Mouse (Mus musculus): ENCODE results near the gene Arntl. TPM values are rescaled to one million over a fixed set of nuclear protein-coding genes. Genes with fewer than 3 reads are reported as not detected.

Arntl gene
- polyA plus RNA-seq, 1 experiment from 2014 or later, result 14.6 TPM

- H3K9ac ChIP-seq (replicated peaks; ENCODE audit: low read depth, low read length), result no peak overlapping the region
- H3K27ac ChIP-seq (ENCODE audit: low read length), result no peak overlapping the region
- H3K4me3 ChIP-seq (ENCODE audit: low read depth, low read length), result no peak overlapping the region
- H3K4me2 ChIP-seq (replicated peaks; ENCODE audit: low read depth, low read length), result no peak overlapping the region
- WGBS, result 29% methylated on average over 4 of the region's 4 CpGs
- no peak for ATAC-seq (ENCODE audit: insufficient number of reproducible peaks, insufficient read depth, low FRiP score, low read depth)
- H3K4me1 ChIP-seq (ENCODE audit: control insufficient read depth, insufficient read depth, low read length), result no peaks in the 10 kb centered on the region
- no peaks in the 10 kb centered on the region for H3K27me3 ChIP-seq (ENCODE audit: control insufficient read depth, insufficient read depth, low read length)
- no peaks in the 10 kb centered on the region for H3K36me3 ChIP-seq (ENCODE audit: control insufficient read depth, insufficient read depth, low read length)
- H3K9me3 ChIP-seq (ENCODE audit: control insufficient read depth, low read depth, low read length), result no peaks in the 10 kb centered on the region
These were observed 140.0 kb downstream of the Arntl start for GRCm38 (mm10) chr7:113347271-113347670.

- ATAC-seq (ENCODE audit: insufficient number of reproducible peaks, insufficient read depth, low FRiP score, low read depth), result no peak
- 89% methylated on average over 2 of the region's 2 CpGs for WGBS
- no peaks in the 10 kb centered on the region for H3K27me3 ChIP-seq (ENCODE audit: control insufficient read depth, insufficient read depth, low read length)
- H3K36me3 ChIP-seq (ENCODE audit: control insufficient read depth, insufficient read depth, low read length), result no peaks in the 10 kb centered on the region
- no peak overlapping the region for H3K27ac ChIP-seq (ENCODE audit: low read length)
- no peak overlapping the region for H3K4me3 ChIP-seq (ENCODE audit: low read depth, low read length)
- no peaks in the 10 kb centered on the region for H3K9me3 ChIP-seq (ENCODE audit: control insufficient read depth, low read depth, low read length)
- H3K4me1 ChIP-seq (ENCODE audit: control insufficient read depth, insufficient read depth, low read length), result no peaks in the 10 kb centered on the region
- no peak overlapping the region for H3K4me2 ChIP-seq (replicated peaks; ENCODE audit: low read depth, low read length)
- H3K9ac ChIP-seq (replicated peaks; ENCODE audit: low read depth, low read length), result no peak overlapping the region
These were observed 140.4 kb downstream of the Arntl start for GRCm38 (mm10) chr7:113347694-113348093.

GRCm38 (mm10) chr7:113349089-113349488 is 141.8 kb downstream of the Arntl start:
- H3K4me3 ChIP-seq (ENCODE audit: low read depth, low read length), result no peak overlapping the region
- ATAC-seq (ENCODE audit: insufficient number of reproducible peaks, insufficient read depth, low FRiP score, low read depth), result no peak
- no peak overlapping the region for H3K9ac ChIP-seq (replicated peaks; ENCODE audit: low read depth, low read length)
- H3K27ac ChIP-seq (ENCODE audit: low read length), result no peak overlapping the region
- H3K36me3 ChIP-seq (ENCODE audit: control insufficient read depth, insufficient read depth, low read length), result no peaks in the 10 kb centered on the region
- H3K4me1 ChIP-seq (ENCODE audit: control insufficient read depth, insufficient read depth, low read length), result no peaks in the 10 kb centered on the region
- no peaks in the 10 kb centered on the region for H3K27me3 ChIP-seq (ENCODE audit: control insufficient read depth, insufficient read depth, low read length)
- H3K9me3 ChIP-seq (ENCODE audit: control insufficient read depth, low read depth, low read length), result no peaks in the 10 kb centered on the region
- no peak overlapping the region for H3K4me2 ChIP-seq (replicated peaks; ENCODE audit: low read depth, low read length)
- WGBS, result 69% methylated on average over 1 of the region's 1 CpGs

Other genes with a start within 250 kb of the Arntl start
- gene Btbd10, start 161.9 kb downstream of the Arntl start, polyA plus RNA-seq (2014; fragmentation: Nextera tagmentation; extraction: Ambion mirVana), result 24.5 and 30.9 TPM in 2 replicates
- gene Pth, start 181.1 kb downstream of the Arntl start, polyA plus RNA-seq (2014; fragmentation: Nextera tagmentation; extraction: Ambion mirVana), result not detected in 2 replicates

Data from stomach, embryonic 14.5 days (tissue).